Mouse (Mus musculus) adrenal gland, adult 8-10 months (tissue): ENCODE measurements at regions not wholly inside any gene's neighbourhood (a gene's known extent, or its start where the extent isn't known, plus 50 kb on each side); places are given as distances from the start of the nearest gene placed in this dataset.

Experiments
- DNase-seq: peaks from one replicate; pipeline ENCODE4 v3.0.0; 2022

DNA sequence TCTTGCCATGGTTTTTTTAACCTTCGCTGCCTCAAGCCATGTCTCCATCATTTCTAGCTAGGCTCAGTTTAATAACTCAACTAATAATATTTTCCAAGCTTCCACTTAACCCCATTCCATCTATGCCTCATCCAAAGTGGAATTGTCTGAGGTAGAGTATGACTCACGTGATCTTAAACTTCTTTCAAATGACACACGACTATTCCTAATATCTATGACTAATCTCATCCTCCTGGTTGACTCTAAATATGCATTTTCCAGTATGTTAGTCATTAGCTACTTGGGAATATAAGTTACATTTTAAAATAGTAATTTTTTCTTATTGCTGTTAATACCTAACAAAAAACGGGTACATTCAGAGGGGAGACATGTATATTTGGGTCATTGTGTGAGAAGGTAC, 524.8 kb upstream of the Pappa start:
- DNase-seq, result no peak

DNA sequence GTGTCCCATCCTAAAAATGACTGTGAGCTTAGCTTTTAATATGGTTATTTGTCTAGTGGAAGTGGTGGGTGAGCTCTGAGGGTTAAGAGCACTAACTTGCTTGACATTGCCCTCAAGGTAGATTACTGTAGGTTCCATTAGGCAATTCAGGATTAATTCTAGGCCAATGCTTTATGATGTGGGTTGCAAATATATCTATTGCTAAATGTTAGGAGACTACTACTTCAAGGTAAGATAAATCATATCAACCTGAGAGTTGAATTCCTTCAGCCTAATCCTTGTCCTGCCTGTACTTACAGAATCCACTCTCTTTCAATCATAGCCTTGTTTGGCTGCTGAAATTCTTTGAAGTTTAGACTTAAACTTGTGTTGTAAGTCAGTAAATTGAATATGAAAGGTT, 501.2 kb upstream of the Pappa start:
- no peak for DNase-seq

DNA sequence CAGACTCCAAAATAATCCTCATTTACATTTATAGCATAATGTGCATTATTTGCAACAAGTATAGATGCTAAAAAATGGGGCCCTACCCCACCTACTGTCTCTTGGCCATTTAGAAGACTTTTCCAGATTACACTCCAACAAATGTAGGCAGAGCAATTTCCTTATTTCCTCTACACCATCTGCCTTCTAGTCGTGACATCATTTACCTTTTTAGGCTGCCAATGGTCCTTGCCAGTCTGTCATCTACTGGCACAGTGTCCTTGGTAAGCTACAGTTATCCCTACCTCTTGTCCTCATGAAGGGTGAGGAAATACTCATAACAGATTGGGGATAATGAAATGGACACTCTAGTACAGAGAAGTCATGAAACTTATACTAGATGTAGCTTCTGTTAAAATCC, 491.8 kb upstream of the Pappa start:
- DNase-seq, result no peak

DNA sequence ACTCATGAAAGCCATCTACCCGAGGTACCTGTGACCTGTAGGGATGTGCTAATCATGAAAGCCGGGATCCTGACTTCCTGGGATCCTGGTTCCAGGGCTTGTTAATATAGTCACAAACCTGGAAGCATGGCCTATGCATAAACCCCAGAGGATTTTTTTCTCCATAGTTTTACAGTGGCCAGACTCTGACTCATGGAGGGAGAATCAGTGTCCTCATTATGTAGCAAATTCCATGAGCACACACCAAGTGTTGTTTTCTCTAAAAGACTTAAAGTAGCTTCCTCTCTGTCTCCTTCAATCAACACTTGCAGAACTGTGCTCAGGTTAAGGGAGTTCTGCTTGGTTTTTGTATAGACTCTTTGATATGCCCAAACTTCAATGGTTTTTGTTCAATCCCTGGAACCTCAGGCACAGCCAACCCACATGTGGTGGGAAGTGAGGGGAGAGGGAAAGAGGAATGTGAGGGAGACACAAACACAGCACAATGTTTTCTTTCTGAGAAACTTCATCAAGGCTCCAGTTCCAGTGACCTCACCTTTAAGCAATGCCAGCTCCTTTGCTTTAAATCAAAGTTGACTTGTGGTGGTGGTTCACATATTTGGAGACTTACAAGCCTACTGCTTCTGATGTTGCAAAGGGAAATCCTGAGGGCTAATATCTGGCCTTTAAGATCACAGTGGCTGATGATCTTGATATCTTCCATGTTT, 488.6 kb upstream of the Pappa start:
- no peak for DNase-seq

DNA sequence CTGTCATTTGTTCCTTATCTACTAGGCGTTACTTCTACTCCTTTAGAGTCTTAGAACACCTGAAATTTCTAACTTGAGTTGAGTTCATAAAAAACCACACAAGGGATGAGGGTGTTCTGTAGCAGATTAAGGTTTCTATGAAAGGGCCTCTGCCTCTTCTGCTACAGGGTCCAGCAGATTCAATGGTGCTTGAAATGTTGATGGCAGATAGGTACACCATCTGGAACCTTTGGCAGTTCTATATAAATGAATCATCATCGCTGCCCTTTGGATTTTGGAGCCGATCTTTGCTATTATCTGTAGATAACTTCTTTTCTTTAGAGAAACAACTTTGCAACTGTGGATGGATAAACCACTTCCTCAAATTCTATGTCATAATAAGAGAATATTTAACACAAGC, 483.9 kb upstream of the Pappa start:
- DNase-seq, result no peak

DNA sequence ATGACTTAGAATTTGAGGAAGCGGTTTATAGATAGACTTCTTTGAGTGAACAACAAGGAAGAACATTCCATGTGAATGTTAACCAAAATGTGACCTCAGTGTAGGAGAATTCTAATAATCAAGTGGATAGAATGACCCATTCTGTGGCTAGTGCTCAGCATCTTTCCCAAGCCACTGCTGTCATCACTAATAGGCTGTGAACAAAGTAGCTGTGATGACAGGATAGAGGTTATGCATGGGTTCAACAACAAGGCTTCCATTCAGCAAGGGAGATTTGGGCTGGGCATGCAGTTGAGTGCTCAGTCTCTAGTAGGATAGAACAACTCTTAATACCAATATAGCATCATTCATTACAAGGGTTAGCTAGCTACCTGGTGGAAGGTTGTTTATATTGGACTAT, 483.0 kb upstream of the Pappa start:
- DNase-seq, result no peak

DNA sequence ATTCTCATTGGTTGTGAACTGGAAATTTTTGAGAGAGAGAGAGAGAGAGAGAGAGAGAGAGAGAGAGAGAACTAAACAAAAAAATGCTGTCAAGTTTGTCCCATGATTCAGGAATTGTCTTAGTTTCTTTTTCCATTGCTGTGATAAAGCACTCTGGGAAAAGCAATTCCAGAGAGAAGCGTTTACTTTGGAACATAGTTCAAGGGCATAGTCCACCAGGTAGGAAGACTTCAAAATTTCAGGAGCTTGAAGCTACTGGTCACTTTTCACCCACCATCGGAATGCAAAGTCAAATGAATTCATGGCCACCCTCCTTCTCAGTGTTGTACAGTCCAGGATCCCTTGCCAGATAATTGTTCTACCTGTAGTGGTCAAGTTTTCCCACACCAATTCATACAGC, 478.8 kb upstream of the Pappa start:
- no peak for DNase-seq

DNA sequence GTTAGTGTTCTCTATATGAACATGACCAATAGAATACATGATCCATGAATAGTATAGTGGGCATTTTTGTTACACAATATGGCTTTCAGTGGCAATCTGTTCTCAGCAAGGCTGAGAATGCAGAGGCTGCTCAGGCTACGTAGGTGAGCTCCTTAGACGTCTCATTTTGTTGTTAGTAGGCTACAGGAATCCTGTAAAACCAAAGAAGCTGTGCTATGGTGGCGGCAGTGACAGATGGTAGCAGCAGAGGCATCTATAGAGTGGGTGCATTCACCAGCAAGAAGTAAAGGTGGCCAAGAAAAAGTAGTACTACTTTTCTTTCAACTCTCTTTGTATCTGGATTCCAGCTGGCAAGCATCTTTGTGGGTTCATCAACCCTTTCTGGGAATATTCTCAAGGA, 469.8 kb upstream of the Pappa start:
- no peak for DNase-seq

DNA sequence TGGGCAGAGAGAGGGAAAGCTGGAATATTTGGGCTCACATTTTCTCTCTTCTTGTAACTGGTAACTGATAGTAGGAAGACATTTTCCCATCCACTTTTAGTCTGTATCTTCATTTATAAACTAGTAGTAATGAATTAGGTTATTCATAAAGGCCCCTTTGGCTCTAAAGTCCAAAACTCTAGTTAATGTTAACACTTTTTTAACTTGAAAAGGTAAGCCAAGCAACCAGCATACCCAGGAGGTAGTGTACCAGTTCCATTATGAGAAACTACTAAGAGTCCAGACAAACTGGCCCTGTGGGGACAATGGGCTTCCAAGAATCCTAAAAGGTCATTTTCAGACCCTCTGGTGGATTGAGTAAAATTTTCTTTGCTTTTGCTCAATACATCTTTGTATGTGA, 468.4 kb upstream of the Pappa start:
- DNase-seq, result no peak

DNA sequence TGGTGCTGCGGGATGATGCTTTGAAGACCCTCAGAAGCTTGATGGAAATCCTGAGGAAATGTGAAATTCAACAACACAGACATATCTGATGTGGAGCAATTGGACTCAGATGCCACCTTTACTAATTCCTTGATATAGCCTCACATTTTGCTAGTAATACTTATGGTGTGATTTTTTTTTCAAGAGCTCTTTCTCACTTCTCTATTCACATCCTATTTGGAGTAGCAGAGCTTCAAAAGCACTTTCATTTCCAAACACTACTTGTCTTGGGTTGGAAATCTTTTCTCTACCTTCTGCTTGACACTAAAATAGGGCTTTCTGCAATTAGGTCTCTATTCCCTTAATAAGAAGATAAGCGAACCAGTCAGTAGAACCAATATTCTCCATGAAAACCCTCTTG, 460.3 kb upstream of the Pappa start:
- DNase-seq, result no peak

DNA sequence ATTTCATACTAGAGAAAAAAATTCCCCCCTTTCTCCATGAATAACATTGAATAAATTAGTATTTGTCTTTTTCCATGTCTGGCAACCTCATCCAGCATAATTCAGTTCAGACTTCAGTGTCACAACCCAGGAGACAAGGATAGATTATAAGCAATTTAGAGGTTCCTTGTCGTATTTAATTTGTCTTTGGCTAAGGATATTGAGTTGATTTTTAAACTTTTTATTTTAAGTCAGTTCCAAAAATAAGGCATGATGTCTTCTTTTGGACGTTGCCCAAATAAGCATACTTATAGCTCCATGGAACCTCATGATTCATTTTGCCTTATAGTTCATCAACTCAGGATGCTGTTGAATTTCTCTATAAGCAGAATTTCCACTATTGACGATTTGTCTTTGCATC, 456.0 kb upstream of the Pappa start:
- no peak for DNase-seq

DNA sequence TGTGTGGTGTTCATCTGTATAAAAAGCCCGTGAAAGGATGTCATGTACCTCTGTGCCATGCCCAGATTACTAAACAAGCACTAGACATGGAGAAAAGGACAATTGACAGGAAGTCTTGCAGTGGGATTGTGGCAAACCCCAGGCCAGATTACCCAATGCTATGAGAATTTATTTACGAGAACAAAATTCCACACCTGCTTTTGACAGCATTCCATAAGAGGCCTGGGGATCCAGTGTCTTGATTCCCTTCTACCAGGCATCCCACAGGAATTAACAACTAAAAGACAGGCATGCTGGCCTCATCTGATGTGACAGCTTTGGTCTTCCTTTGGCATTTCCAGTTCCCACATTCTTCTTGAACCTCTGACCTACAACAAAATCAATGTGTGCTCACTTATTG, 454.3 kb upstream of the Pappa start:
- DNase-seq, result no peak

DNA sequence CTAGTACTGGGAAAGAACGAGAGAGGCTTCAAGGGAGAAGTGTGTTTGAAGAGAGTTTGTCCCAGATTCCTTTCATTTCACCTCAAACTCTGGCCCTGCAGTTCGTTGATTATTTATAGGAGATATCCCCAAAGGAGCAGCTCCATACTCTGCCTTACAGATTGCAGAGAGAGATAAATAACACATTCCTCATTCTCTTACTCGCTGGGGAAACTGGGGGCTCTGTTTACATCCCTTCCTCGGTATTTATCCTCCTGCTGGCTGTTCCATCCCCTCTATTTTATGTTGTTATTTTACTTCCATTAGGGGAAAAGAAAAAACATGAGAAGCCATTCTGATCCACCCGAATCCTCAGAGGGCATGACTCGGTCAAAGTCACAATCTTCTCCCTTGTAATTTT, 447.5 kb upstream of the Pappa start:
- DNase-seq, result no peak

DNA sequence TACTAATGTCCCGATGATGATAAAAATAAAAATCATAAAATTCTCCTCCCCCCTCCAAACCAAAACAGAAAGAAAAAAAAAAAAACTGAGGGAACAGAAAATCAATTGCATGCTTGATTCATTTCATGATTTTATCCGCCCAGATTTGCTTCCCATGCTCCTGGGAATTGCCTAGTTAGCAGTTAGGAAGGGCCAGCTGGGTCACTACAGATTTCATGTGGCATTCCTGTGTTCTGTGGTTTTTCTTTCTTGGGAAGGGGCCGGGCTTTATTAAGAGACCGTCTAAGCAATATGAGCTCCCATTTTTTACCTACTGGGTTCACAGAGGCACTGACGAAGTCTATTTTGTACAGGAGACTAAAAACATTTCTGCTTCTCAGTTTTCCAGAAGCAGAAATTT, 447.1 kb upstream of the Pappa start:
- no peak for DNase-seq

DNA sequence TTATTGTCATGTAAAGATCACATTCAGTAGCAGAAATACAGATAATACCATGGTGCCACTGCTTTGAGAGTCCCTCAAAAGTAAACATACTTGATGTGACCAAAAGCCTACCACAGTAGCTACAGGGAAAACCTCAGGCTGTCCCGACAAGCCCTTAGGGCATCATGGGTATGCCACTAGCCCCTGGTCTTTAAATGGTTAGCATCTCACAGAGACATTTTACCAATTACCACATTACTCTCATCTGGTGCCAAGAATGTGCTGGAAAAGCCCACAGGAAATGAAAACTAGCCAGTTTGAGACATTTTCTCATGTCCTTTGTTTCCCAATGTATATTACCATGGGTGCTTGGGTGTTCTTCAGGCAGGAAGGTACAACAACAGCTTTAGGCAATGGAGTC, 439.3 kb upstream of the Pappa start:
- no peak for DNase-seq

DNA sequence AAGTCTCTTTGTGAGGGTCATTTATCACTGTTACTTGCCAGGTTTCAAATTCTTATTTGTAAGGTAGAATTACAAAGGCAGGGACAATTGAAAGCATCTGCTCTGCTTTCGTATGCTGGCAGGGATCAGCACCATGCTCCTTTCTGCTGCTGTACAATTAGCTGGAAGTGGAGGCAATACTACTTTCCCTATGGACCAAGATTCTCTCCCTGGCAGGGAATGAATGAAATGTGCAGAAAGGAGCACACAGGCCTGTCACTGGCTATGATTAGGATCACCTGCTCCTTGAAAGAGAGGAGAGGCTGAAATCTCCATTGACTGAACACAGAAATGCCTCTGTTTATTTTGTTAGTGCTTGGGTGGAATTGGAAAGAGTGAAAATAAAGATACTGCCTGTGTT, 427.8 kb upstream of the Pappa start:
- no peak for DNase-seq

DNA sequence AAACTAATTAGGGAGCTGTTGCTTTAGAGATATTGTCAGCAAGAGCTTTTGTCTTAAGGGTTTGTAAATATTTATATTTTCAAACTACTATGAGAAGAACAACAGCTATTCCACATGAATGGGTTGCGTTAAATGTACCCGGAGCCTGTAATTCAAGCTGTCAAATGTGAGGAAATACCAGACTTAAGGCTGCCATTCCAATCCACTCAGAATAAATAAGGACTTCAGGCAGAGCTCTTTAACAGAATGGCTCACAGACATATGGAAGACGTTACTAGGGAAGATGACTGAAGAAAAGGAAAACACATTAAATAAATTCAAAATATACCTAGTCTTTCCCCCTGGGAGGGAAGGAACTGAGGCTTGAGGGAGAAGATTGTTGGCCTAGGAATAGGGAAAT, 400.7 kb upstream of the Pappa start:
- DNase-seq, result no peak

DNA sequence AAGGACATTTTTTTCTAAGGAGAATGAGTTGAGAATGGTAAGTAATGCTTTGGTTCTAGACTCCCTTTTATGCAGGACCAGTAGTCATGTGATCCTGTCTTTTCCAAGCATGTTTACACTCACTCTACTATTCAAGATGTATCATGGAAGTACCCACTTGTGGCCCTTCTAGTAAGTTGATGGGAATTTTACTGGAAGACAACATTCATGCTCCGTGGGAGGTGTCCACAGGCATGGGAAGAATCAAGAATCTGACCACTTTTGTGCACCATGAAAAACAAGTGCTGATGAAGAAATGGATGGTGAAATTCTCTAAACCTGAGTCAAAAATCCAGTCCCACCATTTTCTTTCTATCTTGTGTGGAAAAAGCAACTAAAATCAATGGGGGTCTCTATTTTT, 399.1 kb upstream of the Pappa start:
- DNase-seq, result no peak

DNA sequence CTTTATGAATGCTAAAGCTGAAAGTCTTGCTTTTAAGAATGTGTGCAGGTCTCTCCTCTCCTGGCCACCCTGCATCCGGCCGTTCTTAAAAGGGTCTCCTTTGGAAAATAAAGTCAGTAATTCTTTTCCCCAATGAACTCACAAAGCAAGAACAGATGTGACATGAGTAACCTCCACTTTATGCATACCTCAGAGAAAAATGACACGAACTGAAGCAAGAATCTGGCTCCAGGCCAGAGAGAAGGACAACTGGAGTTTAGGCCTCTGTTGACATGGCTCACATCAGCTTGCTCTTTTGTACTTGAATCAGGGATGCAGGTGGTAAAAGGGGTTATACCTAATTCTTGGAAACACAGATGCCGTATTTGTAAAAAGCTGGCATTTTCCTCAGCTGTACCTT, 368.0 kb upstream of the Pappa start:
- no peak for DNase-seq

DNA sequence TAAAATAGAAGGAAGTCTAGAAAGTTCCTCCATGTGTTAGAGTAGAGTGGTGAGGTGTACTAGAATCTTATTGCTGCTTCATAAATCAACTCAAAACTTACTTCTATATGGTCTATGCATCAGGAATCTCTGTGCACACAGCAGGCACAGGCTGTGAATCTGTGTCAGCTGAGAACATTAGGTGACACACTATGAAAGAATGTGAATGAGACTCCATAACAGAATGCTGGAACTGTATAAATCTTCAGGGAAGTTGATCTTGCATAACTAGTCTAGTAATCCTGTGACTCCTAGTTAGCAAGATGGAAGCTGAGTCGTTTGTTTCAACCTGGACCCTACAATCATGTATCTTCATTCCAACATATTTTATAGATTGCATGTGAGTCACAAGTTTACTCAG, 355.4 kb upstream of the Pappa start:
- DNase-seq, result no peak

DNA sequence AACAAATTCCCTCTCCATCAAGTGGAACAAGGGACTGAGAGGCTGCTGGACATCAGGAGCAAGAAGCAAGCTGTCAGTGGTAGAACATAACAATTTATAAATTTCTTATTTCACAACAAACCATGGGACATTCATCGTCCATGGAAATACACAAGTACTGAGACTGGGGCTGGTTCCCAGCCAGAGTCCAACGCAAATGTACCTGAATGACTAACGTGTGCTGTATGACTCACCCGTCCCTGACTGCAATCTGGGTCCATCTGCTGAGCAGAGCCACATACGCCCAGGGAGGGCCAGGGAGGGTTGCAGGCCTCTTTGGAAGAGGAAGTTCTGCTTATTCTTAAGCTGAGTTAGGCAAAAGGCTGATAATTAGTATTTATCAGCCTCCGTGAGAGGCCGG, 320.1 kb upstream of the Pappa start:
- no peak for DNase-seq

DNA sequence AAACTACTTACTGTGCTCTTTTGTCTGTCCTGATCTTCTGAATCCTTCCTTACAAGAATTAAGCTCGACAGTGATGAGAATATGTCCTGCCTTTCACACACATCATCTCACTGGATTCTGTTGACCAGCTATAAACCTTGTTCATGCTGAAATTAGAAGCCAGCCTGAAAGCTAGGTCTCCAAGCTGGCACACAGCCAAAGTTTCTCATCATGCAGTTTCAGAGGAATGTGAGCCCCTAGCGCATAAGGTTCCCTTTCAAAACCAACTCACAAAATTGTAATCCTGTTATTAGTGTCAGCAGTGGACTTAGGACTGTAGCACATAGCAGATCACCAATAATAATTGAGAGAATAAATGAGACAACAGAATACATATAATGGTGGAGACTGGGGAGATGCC, 319.0 kb upstream of the Pappa start:
- no peak for DNase-seq

DNA sequence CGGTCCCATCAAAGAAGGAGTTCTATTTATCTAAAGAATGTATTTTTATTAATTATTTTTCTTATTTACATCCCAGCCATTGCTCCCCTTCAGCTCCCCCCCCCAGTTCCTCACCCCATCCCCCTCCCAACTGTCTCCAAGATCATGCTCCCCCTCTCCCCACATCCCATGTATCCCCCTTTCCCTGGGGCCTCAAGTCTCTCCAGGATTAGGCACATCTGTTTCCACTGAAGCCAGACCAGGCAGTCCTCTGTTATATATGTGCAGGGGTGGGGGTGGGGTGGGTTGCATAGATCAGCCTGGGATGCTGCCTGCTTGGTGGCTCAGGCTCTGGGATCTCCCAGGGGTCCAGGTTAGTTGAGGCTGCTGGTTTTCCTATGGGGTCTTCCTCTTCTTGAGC, 316.8 kb upstream of the Pappa start:
- DNase-seq, result no peak

DNA sequence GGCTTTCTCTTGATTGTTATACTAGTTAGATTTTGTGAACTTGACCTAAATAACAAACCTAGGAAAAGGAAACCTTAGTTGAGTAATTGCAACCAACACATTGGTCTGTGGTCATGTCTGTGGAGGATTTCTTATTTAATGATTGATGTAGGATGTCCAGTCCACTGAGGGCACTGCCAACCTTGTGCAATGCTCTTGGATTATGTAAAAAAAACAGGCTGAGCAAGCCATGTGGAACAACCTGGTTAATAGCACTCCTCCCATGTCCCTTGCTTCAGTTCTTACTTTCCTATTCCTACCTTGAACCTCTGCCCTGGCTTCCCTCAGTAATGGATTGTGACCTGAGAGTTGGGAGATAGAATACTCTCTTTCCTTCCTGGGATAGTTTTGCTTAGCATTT, 312.0 kb upstream of the Pappa start:
- DNase-seq, result no peak

DNA sequence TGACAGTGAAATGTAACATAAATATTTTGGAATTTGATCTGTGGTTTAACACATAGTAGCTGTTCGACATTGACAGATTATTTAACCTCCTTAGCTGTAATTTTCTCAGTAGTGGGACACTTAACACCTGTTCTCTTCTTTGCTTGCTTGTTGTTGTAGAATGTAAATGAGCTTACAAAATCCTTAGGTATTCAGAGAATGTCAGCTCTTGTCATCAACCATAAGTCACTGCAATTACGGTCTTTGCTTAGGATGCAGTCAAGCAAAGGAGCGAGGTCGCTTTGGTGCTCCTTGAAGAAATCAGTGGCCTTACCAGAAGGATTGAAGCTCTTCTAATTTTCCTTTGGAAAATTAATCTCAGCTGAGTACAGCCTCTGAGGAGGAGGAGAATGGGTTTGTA, 311.2 kb upstream of the Pappa start:
- DNase-seq, result no peak

DNA sequence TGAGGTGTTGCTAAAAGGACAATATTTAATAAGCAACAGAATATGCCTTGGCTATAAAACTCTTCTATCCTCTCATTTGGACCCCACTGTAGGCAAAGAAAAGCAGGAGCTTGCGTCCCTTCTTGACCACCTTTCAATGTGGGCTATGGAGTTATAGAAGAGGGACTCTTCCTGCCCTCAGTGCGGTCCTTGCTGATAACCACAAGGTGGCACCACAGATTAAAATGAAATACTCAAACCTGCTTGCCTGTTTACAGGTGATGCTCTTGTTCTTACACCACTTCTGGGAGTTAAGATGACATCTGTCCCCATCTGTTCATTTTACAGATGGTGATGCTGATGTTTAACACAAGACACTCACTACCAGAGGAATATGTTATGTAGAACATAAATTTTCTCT, 291.1 kb upstream of the Pappa start:
- DNase-seq, result no peak
